Mouse (Mus musculus) retina, postnatal 7 days (tissue): ENCODE results near the gene Cipc.
A peak's percentile ranks its signal among the peaks of the same experiment; 100 is the strongest.

Experiments used
- DNase-seq: peaks from one replicate; pipeline ENCODE4 v3.0.0-alpha.2; 2012; ENCODE audit warnings: low read depth, low spot score

Cipc gene

DNA sequence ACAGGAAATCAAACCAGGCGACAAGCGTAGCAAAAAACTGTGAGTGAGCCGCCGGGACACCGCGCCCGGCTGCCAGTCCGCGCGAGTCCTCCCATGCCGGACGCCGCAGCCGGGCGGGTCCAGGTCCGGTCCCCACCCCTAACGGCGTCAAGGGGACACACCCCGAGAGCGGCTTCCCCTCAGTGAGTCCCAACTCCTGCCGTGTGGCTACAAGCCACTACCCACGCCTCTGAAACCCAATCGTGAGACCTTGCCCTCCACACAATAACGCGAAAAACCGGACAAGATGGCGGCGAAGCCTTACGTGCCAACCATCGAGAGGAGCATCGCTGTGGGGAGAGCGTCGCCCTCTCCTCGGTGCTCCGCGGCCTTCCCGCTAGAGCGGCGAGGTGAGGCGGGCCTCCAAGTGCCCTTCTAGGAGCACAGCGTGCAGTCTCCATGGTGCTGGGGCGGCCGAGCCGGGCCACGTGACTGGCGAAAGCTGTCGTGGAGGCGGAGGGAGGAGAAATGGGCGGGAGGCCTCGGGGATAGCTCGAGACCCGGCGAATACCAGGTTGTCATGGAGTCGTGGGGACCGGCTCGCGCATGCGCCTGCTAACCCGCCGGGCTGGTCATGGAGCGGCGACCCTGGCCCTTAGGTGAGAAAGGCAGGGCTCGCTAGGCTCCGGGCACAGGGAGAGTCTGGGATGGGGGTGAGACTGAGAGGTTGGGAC is at the start of gene Cipc:
Cipc (plus strand) TSS at position 182 of the 713 bp plus-strand sequence.
- DNase-seq, result peak; percentile 95

- no peak for DNase-seq
Measured at GRCm38 (mm10) chr12:86897769-86898273, 49.0 kb upstream of the Cipc start.

DNA sequence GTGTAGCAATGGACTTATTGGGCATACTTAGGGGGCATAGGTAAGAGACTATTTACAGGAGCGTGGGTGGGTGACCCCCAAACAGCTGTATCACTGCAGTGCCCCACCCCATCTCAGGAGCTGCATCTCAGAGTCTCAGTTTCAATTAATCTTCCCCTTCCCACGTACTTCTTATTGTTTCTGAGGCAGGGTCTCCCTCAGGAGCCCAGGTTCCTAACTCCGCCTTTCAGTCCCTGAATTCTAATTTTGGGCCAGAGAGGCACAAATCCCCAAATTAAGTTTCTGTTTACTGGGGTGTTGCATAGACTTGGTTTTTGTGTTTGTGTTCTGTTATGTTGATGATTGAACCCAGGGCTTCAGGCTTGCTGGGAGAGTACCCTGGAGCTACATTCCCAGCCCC is 48.4 kb upstream of the Cipc start:
- no peak for DNase-seq

GRCm38 (mm10) chr12:86899461-86900179 is 47.2 kb upstream of the Cipc start:
- no peak for DNase-seq

DNA sequence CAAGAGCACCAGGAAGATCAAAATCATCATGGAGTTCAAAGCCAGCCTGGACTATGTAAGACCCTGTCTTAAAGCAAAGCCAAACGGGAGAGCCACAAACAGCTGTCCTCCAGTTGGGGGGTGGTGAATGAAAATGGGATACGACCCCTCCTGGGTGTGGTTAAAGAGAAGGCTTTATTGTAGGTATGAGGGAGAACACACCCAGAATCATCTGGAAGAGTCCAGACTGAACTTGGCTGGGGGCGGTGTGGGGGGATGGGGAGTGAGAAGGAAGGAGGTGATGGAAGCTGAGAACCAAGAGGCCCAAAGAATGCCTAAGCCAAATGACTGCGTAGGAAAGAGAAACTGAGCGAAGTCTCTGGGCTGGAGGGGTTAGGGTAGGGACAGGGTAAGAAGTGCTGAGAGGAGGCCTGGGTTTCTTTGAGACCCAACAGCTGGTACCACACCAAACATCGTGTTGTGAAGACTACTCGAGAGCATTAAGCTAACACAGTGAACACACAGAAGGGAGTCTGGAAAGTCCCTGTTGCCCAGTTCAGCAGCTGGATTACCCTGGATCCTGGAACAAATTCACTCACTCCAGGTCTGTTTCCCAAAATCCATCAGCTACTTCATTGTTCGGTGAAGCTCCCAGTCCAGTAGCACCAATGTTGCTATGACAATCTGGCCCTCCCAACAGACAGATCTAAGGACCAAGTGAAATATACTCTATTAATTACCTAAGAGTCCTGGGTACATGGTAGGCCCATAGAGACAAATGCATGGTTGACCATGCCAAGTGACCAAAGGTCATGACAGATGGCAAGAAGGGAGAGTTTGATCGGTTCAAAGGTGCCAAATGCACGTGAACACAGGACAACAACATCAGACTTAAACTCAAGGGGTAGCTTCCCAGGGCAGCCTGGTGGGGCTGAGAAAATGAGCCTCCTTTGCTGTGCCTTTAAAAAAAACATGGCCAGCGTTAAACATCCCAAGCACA is 42.7 kb upstream of the Cipc start:
- DNase-seq, result no peak

DNA sequence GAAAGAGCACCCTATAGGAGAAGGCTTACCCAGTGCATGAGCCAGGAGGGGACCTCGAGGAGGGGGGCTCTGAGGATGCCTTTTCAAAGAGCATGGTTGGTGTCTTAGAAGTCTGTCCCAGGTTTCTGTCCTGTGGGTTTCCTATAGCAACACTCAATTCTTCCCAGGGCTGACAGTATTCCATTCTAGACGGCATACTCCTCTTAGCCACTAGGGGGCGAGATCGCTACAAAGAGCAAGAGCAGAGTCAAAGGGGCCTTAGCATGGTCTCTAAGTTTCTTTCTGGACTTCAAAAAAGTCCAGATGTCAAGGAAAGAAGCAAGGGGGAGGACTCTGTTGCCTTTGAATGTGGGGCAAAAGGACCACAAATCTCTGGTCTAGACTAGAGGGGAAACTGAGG is 41.6 kb upstream of the Cipc start:
- DNase-seq, result no peak

DNA sequence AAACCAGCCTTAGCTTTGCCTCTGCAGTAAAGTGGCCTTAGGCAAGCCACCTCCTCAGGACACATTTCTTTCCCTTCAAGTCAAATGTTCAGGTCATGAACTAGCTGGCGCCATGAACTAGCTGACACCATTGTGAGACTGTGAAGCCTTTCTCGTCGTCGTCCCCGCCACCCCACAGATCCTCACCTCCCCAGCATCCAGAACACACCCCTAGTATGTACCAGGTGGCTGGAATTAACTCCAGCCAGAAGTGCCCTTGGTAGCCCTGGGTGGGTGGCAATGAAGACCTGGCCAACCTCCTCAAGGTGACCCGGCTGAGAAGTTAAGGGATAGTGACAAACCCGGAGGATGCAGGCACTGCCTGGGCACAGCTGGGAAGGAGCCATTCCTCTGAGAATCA is 41.0 kb upstream of the Cipc start:
- no peak for DNase-seq

DNA sequence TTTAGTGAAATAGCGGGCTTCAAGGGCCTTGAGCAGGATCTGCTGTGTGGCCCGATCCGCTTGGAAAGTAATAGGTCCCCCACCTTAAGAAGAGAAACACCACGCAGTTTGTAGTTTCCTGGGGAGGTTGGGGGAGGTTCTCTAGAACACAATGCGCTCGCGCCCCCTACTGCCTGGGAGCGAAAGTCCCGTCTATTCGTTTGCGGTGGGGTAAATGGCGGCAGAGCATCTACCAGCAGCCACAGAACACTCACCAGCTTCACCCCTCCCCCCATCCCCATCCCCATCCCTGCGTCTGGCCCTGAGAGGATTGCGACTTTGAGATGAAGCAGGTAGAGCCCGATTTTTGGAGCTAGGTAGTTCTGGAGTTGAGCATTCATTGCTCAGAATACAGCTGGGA is 40.4 kb upstream of the Cipc start:
- peak; percentile 68 for DNase-seq

DNA sequence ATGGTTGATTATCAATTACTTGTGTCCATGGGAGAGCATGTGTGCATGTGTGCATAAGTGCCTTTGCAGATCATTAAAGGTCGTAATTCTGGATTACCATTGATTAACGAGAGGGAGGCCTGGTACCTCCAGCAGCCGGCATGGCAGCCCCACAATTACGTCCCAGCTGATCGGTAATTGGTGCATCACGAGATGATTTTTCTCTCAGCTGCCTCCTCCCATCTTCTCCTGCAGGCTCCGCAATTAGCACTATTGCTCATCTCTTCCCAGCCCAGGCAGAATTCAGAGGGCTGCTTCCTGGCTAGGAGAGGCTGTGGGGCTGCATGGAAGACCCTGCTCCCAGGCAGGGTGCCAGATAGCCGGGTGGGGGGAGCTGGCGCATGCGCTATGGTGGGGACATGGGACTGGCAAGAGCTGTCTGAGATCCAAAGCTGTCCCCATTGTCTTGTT is 35.3 kb upstream of the Cipc start:
- peak; percentile 51 for DNase-seq

- DNase-seq, result no peak
Measured at GRCm38 (mm10) chr12:86912335-86913093, 34.3 kb upstream of the Cipc start.

GRCm38 (mm10) chr12:86914351-86914750 is 32.5 kb upstream of the Cipc start:
- DNase-seq, result no peak

DNA sequence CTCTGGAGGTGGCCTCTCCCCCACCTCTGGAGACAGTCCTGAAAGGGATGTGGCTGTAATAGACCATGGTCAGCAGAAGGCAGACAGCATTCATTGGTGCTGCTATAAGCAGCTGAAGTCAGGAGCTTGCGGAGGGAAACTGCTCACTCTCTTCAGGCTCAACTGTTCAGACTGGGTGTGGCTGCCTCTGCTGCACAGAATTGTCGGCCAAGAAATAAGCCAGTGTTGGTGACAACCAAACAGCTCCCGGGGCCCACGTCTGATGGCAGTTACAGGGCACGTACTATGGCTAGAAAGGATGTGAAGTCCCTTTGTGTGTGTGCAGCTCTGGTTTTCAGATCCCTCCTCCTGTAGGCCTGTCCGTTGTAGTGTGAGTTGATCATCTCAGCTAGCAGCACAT is 32.1 kb upstream of the Cipc start:
- DNase-seq, result no peak

DNA sequence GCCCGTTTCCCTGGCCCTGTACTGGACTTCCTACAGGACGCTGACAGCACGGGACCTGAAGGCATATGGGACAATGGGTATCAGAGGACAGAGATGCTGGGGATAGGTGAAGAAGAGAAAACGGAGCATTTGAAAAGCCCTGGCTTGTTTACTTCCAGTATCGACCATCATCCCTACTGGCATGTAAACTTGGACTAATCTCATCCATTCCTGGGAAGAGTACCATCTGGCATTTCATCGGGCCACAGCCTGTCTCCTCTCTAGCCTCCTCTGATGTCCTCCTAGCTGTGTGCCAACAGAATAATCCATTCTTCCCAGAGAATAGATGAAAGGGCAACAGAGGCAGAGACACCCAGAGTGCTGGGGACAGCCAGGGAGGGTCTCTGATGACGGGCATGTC is 31.2 kb upstream of the Cipc start:
- DNase-seq, result no peak

GRCm38 (mm10) chr12:86916796-86917573 is 29.9 kb upstream of the Cipc start:
- no peak for DNase-seq

GRCm38 (mm10) chr12:86918361-86918967 is 28.4 kb upstream of the Cipc start:
- no peak for DNase-seq

DNA sequence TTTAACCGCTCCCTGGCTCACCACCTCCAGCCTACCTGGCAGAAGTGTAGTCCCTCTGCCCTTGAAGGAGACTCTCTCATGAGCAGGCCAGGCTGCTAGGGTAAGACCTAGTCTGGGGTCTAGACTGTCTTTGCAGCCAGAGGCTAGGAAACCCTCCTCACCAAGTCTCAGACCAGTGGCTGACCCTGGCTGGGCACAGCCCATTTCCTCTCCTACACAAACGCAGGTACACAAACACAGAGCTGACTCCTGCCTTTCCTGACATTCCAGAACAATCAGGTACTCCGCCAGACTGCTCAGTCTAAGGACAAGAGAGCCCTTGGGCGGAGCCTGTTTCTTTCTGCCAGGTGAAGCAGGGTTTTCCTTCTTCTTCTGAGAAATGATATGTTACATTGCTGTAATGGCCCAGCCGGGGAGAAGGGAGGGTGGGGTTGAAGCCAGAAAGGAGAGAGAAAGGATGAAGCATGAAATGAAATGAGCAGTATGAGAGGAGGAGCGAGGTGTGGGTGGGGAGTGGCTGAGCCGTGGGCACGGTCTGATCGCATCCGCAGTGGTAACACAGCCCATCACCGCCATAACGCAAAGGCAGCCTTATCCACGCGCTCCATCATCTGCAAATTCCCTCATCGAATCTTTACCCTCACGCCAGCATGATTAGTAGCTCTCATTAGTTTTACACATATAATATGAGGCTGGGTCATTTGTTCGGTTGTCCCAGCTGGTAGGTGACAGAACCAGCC is 27.7 kb upstream of the Cipc start:
- DNase-seq, result no peak

DNA sequence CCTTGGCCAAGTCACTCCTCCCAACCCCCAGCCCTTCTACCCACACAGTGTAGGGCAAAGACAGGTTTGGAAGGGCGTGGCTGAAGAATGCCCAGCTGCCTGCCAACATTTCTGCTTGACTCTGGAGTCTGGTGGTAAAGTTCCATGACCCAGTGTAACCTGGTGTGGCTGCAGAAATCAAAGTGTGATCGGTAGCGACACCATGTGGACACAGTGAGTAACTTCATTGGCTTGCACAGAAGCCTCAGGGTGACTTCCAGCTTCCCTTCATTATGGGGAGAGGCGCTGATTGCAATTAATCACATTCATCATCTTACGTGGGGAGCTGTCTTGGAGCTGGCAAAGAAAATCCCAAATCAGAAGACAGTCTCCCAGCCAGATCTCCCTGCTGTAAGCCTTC is 23.0 kb upstream of the Cipc start:
- DNase-seq, result peak; percentile 81

- no peak for DNase-seq
Measured at GRCm38 (mm10) chr12:86930934-86931729, 15.7 kb upstream of the Cipc start.
